Mouse (Mus musculus) limb, embryonic 14.5 days (tissue): ENCODE measurements around the gene Dstyk. TPM values are rescaled to one million over a fixed set of nuclear protein-coding genes. Genes with fewer than 3 reads are reported as not detected.
A peak's percentile ranks its signal among the peaks of the same experiment; 100 is the strongest.

Experiments used
- ATAC-seq: fragments of 200-750 bp; cut with Nextera tagmentation; 2 replicates; pipeline ENCODE4 v1.8.0; 2017; ENCODE audit warnings: low read depth, moderate number of reproducible peaks, moderate TSS enrichment; ENCODE audit not compliant: low FRiP score
- DNase-seq: peaks from one replicate; pipeline ENCODE4 v3.0.0-alpha.2; 2015; ENCODE audit warnings: low spot score
- H3K27ac ChIP-seq: fragments of 300-500 bp; sonication (generic); replicated peaks from 2 replicates; pipeline ENCODE4 v1.5.1; 2014; ENCODE audit warnings: low read depth, mild to moderate bottlenecking, low read length, moderate library complexity, mixed read lengths
- H3K27me3 ChIP-seq: fragments of 300-500 bp; sonication (generic); 2 replicates; pipeline ENCODE4 v1.6.1; 2014; ENCODE audit warnings: low read length, mixed read lengths; ENCODE audit not compliant: control insufficient read depth, insufficient read depth
- H3K36me3 ChIP-seq: fragments of 300-500 bp; sonication (generic); 2 replicates; pipeline ENCODE4 v1.6.1; 2014; ENCODE audit warnings: mild to moderate bottlenecking, low read length, moderate library complexity, mixed read lengths; ENCODE audit not compliant: control insufficient read depth, insufficient read depth
- H3K4me1 ChIP-seq: fragments of 300-500 bp; sonication (generic); 2 replicates; pipeline ENCODE4 v1.6.1; 2014; ENCODE audit warnings: antibody characterized with exemption, low read length, mixed read lengths; ENCODE audit not compliant: control insufficient read depth, insufficient read depth
- H3K4me2 ChIP-seq: fragments of 300-500 bp; sonication (generic); replicated peaks from 2 replicates; pipeline ENCODE4 v1.6.1; 2014; ENCODE audit warnings: low read depth, mild to moderate bottlenecking, low read length, moderate library complexity; ENCODE audit not compliant: severe bottlenecking
- H3K4me3 ChIP-seq: fragments of 300-500 bp; sonication (generic); replicated peaks from 2 replicates; pipeline ENCODE4 v1.5.1; 2014; ENCODE audit warnings: low read length
- H3K9ac ChIP-seq: fragments of 300-500 bp; sonication (generic); 2 replicates; pipeline ENCODE4 v1.6.1; 2014; ENCODE audit warnings: mild to moderate bottlenecking, low read depth, low read length, moderate library complexity; ENCODE audit not compliant: severe bottlenecking
- H3K9me3 ChIP-seq: fragments of 300-500 bp; sonication (generic); 2 replicates; pipeline ENCODE4 v1.6.1; 2016; ENCODE audit warnings: low read length; ENCODE audit not compliant: control insufficient read depth
- POLR2A ChIP-seq: fragments of 200-500 bp; IDR thresholded peaks from 2 replicates; pipeline ENCODE4 v1.8.0; 2012; ENCODE audit warnings: inconsistent platforms, mild to moderate bottlenecking, moderate library complexity, borderline replicate concordance; ENCODE audit not compliant: insufficient read depth, insufficient read length; ENCODE audit errors: extremely low read depth
- WGBS: fragments of 180-500 bp; shearing (Covaris S2); extraction: QIAGEN DNeasy Blood & Tissue Kit; methylation state at CpG from one replicate; pipeline ENCODE4 v1.1.7; 2014; 5-methylcytosine and 5-hydroxymethylcytosine counted together
- polyA plus RNA-seq, 2 experiments: library from polyadenylated mRNA; depleted of rRNA in 1 of 2; stranded (reverse) in 1 of 2; unstranded in 1 of 2; fragments of >200 nt; fragmentation: Nextera tagmentation in 1 of 2; extraction: Ambion mirVana in 1 of 2; gene quantifications; 2 replicates each; pipeline versions ENCODE4 v1.2.1 to v1.2.3; 2012 to 2014

Dstyk gene
- polyA plus RNA-seq, 2 experiments, result 17.1 to 18.3 TPM

- Histone ChIP-seq H3K9me3 (no peaks in the 10 kb centered on the region), H3K36me3 (peaks cover 4% of the 10 kb centered on the region; the same call in 1 of the 2 replicates), H3K4me1 (no peaks in the 10 kb centered on the region), H3K27ac (no peak overlapping the region), H3K4me3 (no peak overlapping the region), H3K9ac (no peak overlapping the region), H3K27me3 (no peaks in the 10 kb centered on the region), H3K4me2 (no peak overlapping the region)
- WGBS, result 56% methylated on average over 5 of the region's 5 CpGs
- ATAC-seq (no peak), DNase-seq (no peak)
- TF ChIP-seq POLR2A, result no peak
Measured at GRCm38 (mm10) chr1:132472537-132472936, 55.2 kb downstream of the Dstyk start.

- Histone ChIP-seq H3K4me2 (no peak overlapping the region), H3K4me3 (no peak overlapping the region), H3K4me1 (peaks cover 8% of the 10 kb centered on the region), H3K9ac (no peak overlapping the region), H3K27me3 (no peaks in the 10 kb centered on the region), H3K27ac (no peak overlapping the region), H3K36me3 (no peaks in the 10 kb centered on the region; the same call in 1 of the 2 replicates), H3K9me3 (no peaks in the 10 kb centered on the region)
- no peak for ATAC-seq
- no peak for TF ChIP-seq POLR2A
- DNase-seq, result no peak
- WGBS, result 83% methylated on average over 1 of the region's 1 CpGs
Measured at GRCm38 (mm10) chr1:132474496-132474895, 57.1 kb downstream of the Dstyk start.

- Histone ChIP-seq H3K4me2 (peak overlapping the region; percentile 66), H3K4me1 (peaks cover 8% of the 10 kb centered on the region), H3K9ac (peak overlapping the region; percentile 78), H3K9me3 (no peaks in the 10 kb centered on the region), H3K4me3 (peak overlapping the region; percentile 85), H3K27ac (peak overlapping the region; percentile 71; the same call in 1 of the 2 replicates), H3K27me3 (no peaks in the 10 kb centered on the region), H3K36me3 (no peaks in the 10 kb centered on the region)
- ATAC-seq, result peak; percentile 42; the same call in 1 of the 2 replicates
- no peak for DNase-seq
- TF ChIP-seq POLR2A, result no peak
- 5% methylated on average over 9 of the region's 9 CpGs for WGBS
Measured at GRCm38 (mm10) chr1:132476575-132476927, 59.2 kb downstream of the Dstyk start.

- TF ChIP-seq POLR2A, result peak; percentile 66; the same call in 1 of the 2 replicates
- under 1% methylated on average over 43 of the region's 43 CpGs for WGBS
Measured at GRCm38 (mm10) chr1:132476928-132477691, 59.8 kb downstream of the Dstyk start, which contains the start of gene Rbbp5. TSS of gene Rbbp5 (plus strand) at chr1:132477365.

GRCm38 (mm10) chr1:132479438-132479837 lies 62.1 kb downstream of the Dstyk start:
- no peak for TF ChIP-seq POLR2A
- no peaks in the 10 kb centered on the region for H3K9me3 ChIP-seq
- peaks cover 8% of the 10 kb centered on the region for H3K4me1 ChIP-seq
- no peak overlapping the region for H3K4me2 ChIP-seq
- no peaks in the 10 kb centered on the region for H3K27me3 ChIP-seq
- WGBS, result 92% methylated on average over 1 of the region's 1 CpGs
- no peak overlapping the region for H3K9ac ChIP-seq
- H3K36me3 ChIP-seq, result no peaks in the 10 kb centered on the region
- no peak overlapping the region for H3K27ac ChIP-seq
- ATAC-seq, result no peak
- no peak for DNase-seq
- no peak overlapping the region for H3K4me3 ChIP-seq

More at GRCm38 (mm10) chr1:132476928-132477691, 59.8 kb downstream of the Dstyk start, which contains the start of gene Rbbp5:
- H3K27me3 ChIP-seq, result no peaks in the 10 kb centered on the region
- no peaks in the 10 kb centered on the region for H3K9me3 ChIP-seq
- H3K4me3 ChIP-seq, result peak within 1 kb of the TSS; percentile 85
- peaks cover 8% of the 10 kb centered on the region for H3K4me1 ChIP-seq
- peak within 1 kb of the TSS; percentile 71 for H3K27ac ChIP-seq
- ATAC-seq (peak; percentile 95), DNase-seq (peak; percentile 94)
- H3K36me3 ChIP-seq, result no peaks in the 10 kb centered on the region
- H3K9ac ChIP-seq, result peak within 1 kb of the TSS; percentile 78
- H3K4me2 ChIP-seq, result peak within 1 kb of the TSS; percentile 66
